Mouse (Mus musculus) stomach, embryonic 16.5 days (tissue): ENCODE data around the gene Mmgt1. TPM values are rescaled to one million over a fixed set of nuclear protein-coding genes. Genes with fewer than 3 reads are reported as not detected.

Experiments
- ATAC-seq: fragments of 200-750 bp; cut with Nextera tagmentation; 2 replicates; pipeline ENCODE4 v1.8.0; 2017; ENCODE audit warnings: moderate number of reproducible peaks, moderate TSS enrichment; ENCODE audit not compliant: insufficient read depth, low FRiP score
- H3K27ac ChIP-seq: fragments of 300-500 bp; sonication (generic); 2 replicates; pipeline ENCODE4 v1.5.1; 2014; ENCODE audit warnings: low read length
- H3K27me3 ChIP-seq: fragments of 300-500 bp; sonication (generic); 2 replicates; pipeline ENCODE4 v1.6.1; 2014; ENCODE audit warnings: low read length, control low read depth, mixed read lengths; ENCODE audit not compliant: control insufficient read depth, insufficient read depth
- H3K36me3 ChIP-seq: fragments of 300-500 bp; sonication (generic); 2 replicates; pipeline ENCODE4 v1.6.1; 2014; ENCODE audit warnings: low read length; ENCODE audit not compliant: control insufficient read depth, insufficient read depth
- H3K4me1 ChIP-seq: fragments of 300-500 bp; sonication (generic); 2 replicates; pipeline ENCODE4 v1.6.1; 2014; ENCODE audit warnings: low read length, control low read depth, mixed read lengths; ENCODE audit not compliant: control insufficient read depth, insufficient read depth
- H3K4me2 ChIP-seq: fragments of 300-500 bp; sonication (generic); 2 replicates; pipeline ENCODE4 v1.6.1; 2014; ENCODE audit warnings: low read depth, low read length, mixed read lengths
- H3K4me3 ChIP-seq: fragments of 300-500 bp; sonication (generic); replicated peaks from 2 replicates; pipeline ENCODE4 v1.5.1; 2014; ENCODE audit warnings: mild to moderate bottlenecking, low read length
- H3K9ac ChIP-seq: fragments of 300-500 bp; sonication (generic); 2 replicates; pipeline ENCODE4 v1.6.1; 2014; ENCODE audit warnings: low read length
- H3K9me3 ChIP-seq: fragments of 300-500 bp; sonication (generic); replicated peaks from 2 replicates; pipeline ENCODE4 v1.6.1; 2016; ENCODE audit warnings: low read length, control low read depth; ENCODE audit not compliant: control insufficient read depth
- WGBS: fragments of 180-500 bp; shearing (Covaris S2); extraction: QIAGEN DNeasy Blood & Tissue Kit; methylation state at CpG from one replicate; pipeline ENCODE4 v1.1.7; 2014; 5-methylcytosine and 5-hydroxymethylcytosine counted together
- polyA plus RNA-seq: library from polyadenylated mRNA; unstranded; fragments of >200 nt; fragmentation: Nextera tagmentation; extraction: Ambion mirVana; gene quantifications from 2 replicates; pipeline ENCODE4 v1.2.1, GENCODE M21; 2015

The Mmgt1 gene
- 26.0 and 27.3 TPM in 2 replicates for polyA plus RNA-seq

DNA sequence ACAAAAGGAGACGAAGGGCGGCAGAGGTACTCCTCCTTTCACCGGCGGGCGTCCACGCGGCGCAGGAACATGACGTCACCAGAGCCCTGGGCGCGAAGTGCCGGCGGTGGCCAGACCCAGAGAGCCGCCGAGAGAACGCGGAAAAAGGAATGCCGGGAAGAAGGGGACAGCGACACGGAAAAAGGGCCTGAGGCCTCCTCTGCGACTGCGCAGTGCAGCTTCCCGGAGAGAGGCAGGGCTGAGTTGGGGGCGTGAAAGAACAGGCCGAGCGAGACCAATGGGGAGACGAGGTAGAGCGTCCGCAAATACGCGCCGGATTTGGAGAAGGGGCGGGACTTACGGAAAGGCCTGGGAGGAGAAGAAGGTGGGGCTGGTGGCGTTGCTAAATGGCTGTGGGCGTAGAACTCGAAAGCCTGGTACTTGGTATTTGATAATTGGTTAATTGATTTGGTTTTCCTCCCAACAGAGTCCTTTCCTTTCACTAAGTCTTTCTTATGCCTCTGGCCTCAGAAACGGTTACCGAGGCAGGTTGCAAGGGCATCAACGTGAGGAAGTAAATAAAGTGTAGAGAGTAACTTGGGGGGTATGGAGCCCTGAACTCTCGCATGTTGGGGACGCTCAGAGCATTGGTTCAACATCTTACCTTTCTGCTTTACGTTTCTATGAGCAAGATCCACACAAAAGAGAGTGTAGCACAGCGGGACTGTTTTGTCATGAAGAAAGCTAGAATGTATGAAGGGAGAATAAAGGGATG, at the start of gene Mmgt1:
Gene Mmgt1 (minus strand): TSS at position 183 of the 754 bp plus-strand sequence.
- no peaks in the 10 kb centered on the region for H3K4me1 ChIP-seq
- peak within 1 kb of the TSS; percentile 32; the same call in 1 of the 2 replicates for H3K27ac ChIP-seq
- ATAC-seq: peak; percentile 98
- H3K4me2 ChIP-seq: peak within 1 kb of the TSS; percentile 52
- no peaks in the 10 kb centered on the region for H3K9me3 ChIP-seq
- peak within 1 kb of the TSS; percentile 76 for H3K9ac ChIP-seq
- no peaks in the 10 kb centered on the region for H3K36me3 ChIP-seq
- WGBS: 12% methylated on average over 44 of the region's 44 CpGs
- H3K27me3 ChIP-seq: no peaks in the 10 kb centered on the region
- H3K4me3 ChIP-seq: peak within 1 kb of the TSS; percentile 64

DNA sequence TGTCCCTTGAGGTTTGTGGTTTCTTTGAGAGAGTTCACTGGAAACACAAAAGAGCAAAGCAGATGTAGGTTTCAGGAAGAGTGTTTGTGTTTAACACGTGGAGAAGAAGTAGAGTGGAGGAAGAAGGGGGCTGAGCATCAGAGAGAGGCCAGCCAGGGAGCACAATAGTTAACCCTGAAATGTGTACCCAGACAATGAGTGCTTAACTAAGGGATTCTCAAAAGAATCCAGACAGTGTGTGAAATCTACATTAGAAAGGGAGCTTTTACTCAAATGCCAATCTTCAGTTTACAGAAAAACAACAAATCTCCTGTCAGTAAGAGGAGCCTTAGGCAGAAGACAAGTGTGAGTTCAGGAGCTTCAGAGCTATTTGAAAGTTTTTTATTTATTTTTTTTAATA, 42.2 kb upstream of the Mmgt1 start:
- H3K4me3 ChIP-seq: no peak overlapping the region
- WGBS: 20% methylated on average over 1 of the region's 1 CpGs

DNA sequence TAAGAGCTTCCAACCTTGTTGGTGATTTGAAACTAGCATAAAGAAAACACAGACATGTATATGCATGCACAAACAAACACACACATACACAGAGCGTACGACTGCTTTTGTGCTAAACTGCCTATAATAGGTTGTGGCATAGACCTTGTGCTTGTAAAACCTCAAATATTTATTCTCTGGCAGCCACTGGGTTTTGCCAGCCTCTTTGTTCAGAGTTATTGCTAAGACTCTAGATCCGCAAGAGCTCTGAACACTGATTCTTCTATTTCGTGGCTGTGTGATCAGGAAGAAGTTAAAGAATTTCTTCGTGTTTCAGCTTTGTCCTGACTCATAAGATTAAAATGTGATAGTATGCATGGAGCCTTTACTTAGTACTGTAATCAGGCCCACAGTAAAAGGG, 38.3 kb upstream of the Mmgt1 start:
- ATAC-seq: no peak
- Histone ChIP-seq H3K36me3 (no peaks in the 10 kb centered on the region), H3K4me1 (no peaks in the 10 kb centered on the region), H3K27ac (no peak overlapping the region), H3K4me2 (no peak overlapping the region), H3K9me3 (no peaks in the 10 kb centered on the region), H3K9ac (no peak overlapping the region), H3K27me3 (no peaks in the 10 kb centered on the region), H3K4me3 (no peak overlapping the region)
- WGBS: 71% methylated on average over 5 of the region's 5 CpGs

More for the DNA sequence above, 42.2 kb upstream of the Mmgt1 start:
- H3K9ac ChIP-seq: no peak overlapping the region
- no peaks in the 10 kb centered on the region for H3K4me1 ChIP-seq
- no peaks in the 10 kb centered on the region for H3K9me3 ChIP-seq
- no peaks in the 10 kb centered on the region for H3K36me3 ChIP-seq
- H3K27me3 ChIP-seq: no peaks in the 10 kb centered on the region
- ATAC-seq: no peak
- H3K27ac ChIP-seq: no peak overlapping the region
- no peak overlapping the region for H3K4me2 ChIP-seq

DNA sequence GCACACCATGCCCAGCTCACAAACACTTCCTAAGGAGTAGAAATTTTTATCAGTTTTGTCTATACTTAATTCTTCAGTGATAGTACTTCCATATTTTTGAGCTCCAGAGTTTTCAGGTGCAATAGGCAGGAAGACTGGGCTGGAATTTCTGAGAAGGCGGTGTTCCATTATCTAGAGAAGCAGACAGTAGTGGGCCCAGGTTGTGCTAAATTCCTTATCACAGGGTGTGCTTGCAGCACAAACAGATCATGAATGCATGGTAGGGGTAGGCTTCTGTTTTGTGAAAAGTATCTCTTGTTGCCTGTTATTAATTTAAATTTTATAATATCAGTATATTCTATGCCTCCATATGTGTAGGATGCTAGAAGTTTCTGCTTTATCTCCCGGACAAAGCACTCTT, 17.4 kb upstream of the Mmgt1 start:
- ATAC-seq: no peak
- Histone ChIP-seq H3K36me3 (no peaks in the 10 kb centered on the region), H3K9me3 (no peaks in the 10 kb centered on the region), H3K4me1 (no peaks in the 10 kb centered on the region), H3K4me2 (no peak overlapping the region), H3K4me3 (no peak overlapping the region), H3K27ac (no peak overlapping the region), H3K9ac (no peak overlapping the region), H3K27me3 (no peaks in the 10 kb centered on the region)
- WGBS: 97% methylated on average over 2 of the region's 2 CpGs

DNA sequence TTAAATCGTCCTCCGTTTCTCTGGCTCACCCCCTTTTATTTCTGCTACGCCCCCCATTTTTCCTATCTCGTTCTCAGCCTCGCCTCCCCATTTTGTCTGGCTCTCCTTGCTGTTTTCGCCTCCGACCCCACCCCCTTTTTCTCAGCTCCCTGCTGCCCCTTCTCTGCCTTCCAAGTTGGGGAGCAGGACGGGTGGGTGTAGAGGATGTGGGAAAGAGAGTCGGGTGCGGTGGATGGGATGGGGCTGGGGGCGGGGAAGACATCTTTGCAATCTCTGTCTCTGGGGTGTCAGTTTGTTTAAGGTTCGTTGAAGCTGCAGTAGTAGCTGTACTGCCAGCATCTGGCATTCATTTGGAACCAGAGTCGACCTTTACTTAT, 12.4 kb upstream of the Mmgt1 start:
- Histone ChIP-seq H3K36me3 (no peaks in the 10 kb centered on the region), H3K9me3 (no peaks in the 10 kb centered on the region), H3K4me2 (peak overlapping the region; percentile 48), H3K27ac (peak overlapping the region; percentile 41; the same call in 1 of the 2 replicates), H3K27me3 (no peaks in the 10 kb centered on the region), H3K9ac (peak overlapping the region; percentile 79), H3K4me1 (no peaks in the 10 kb centered on the region), H3K4me3 (peak overlapping the region; percentile 61)
- no peak for ATAC-seq
- WGBS: 19% methylated on average over 13 of the region's 13 CpGs

DNA sequence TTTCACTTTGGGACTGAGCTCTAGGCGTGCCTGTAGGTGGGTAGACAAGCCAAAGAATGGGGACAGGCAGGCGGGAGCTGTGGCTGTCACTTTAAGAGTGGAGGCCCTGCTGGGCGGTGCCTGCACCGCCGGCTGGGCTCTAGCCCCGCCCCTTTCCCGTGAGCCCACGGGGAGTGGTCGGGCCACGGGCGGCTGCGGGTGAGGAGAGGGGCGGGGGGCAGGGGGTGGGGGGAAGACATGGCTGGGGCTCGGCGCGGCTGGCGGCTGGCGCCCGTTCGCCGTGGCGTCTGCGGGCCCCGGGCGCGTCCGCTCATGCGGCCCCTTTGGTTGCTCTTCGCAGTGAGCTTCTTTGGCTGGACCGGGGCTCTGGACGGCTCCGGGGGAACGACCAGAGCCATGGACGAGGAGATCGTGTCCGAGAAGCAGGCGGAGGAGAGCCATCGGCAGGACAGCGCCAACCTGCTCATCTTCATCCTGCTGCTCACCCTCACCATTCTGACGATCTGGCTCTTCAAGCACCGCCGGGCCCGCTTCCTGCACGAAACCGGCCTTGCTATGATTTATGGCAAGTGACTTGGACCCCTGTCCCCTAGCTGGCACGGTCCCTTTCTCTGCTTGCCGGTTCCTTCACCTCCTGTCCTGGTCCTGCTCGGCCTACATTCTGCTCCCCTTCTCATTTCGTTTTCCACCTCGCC, 11.9 kb upstream of the Mmgt1 start, which contains the start of gene Slc9a6:
Gene Slc9a6 (plus strand): TSS at position 135 of the 695 bp plus-strand sequence.
- Histone ChIP-seq H3K9me3 (no peaks in the 10 kb centered on the region), H3K4me2 (peak within 1 kb of the TSS; percentile 49), H3K36me3 (no peaks in the 10 kb centered on the region), H3K27ac (peak within 1 kb of the TSS; percentile 56; the same call in 1 of the 2 replicates), H3K27me3 (no peaks in the 10 kb centered on the region), H3K4me3 (peak within 1 kb of the TSS; percentile 61), H3K9ac (peak within 1 kb of the TSS; percentile 79), H3K4me1 (no peaks in the 10 kb centered on the region)
- WGBS: 12% methylated on average over 31 of the region's 50 CpGs
- ATAC-seq: peak; percentile 95

DNA sequence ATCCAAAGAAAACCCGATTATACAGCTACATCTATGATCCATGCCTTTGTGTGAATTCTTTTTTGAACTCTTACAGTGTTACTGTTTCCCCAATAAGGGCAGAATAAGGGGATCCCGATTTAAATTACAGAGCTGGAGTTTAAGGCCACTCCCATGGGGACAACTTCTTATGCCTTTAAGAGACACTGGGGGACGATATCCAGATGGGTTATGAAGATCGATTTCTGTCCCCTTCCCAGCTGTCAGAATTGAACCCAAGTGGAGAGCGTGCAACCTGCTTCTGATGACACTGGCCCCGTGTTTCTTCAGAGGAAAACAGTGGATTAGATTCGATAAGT, 11.4 kb upstream of the Mmgt1 start:
- 22% methylated on average over 7 of the region's 7 CpGs for WGBS
- no peaks in the 10 kb centered on the region for H3K4me1 ChIP-seq
- H3K4me2 ChIP-seq: peak overlapping the region; percentile 49
- H3K4me3 ChIP-seq: peak overlapping the region; percentile 61
- H3K9ac ChIP-seq: peak overlapping the region; percentile 54; the same call in 1 of the 2 replicates
- H3K27ac ChIP-seq: peak overlapping the region; percentile 56; the same call in 1 of the 2 replicates
- H3K27me3 ChIP-seq: no peaks in the 10 kb centered on the region
- H3K36me3 ChIP-seq: no peaks in the 10 kb centered on the region
- no peaks in the 10 kb centered on the region for H3K9me3 ChIP-seq
- ATAC-seq: peak; percentile 23; the same call in 1 of the 2 replicates

DNA sequence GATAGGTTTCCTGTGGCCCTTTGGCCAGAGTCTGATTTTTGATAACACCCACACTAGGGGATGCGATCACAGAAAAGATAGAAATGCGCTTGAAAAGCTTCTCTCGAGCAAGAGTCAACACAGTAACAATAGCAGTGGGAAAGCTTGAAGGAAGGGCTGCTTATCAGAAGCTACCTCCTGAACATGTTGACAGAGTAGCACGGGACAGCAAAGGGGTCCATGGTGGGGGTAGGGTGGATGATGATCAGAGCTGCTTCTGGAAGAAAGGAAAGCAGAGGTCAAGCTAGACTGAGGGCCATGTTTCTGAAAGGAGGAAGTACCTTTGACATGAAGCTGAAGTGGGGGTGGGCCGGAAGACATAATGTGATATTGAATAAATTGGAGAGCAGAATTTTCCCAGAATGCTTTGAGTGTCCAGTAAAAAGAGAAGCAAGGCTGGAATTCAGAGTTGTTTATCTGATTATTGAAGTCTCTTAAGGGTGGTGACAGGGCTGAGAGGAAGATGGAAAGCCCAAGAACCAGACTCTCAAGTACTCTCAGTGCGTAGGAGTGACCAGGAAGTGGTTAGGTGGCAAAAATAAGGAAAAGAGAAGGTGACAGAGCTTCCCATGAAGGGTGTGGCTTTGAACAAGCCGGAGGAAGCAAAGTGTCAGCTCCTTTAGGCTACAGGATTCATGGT, 9.3 kb upstream of the Mmgt1 start:
- no peak for ATAC-seq
- H3K27me3 ChIP-seq: no peaks in the 10 kb centered on the region
- no peaks in the 10 kb centered on the region for H3K9me3 ChIP-seq
- H3K4me1 ChIP-seq: no peaks in the 10 kb centered on the region
- H3K9ac ChIP-seq: no peak overlapping the region
- no peaks in the 10 kb centered on the region for H3K36me3 ChIP-seq
- H3K4me2 ChIP-seq: no peak overlapping the region
- H3K4me3 ChIP-seq: no peak overlapping the region
- WGBS: 59% methylated on average over 7 of the region's 7 CpGs
- no peak overlapping the region for H3K27ac ChIP-seq

DNA sequence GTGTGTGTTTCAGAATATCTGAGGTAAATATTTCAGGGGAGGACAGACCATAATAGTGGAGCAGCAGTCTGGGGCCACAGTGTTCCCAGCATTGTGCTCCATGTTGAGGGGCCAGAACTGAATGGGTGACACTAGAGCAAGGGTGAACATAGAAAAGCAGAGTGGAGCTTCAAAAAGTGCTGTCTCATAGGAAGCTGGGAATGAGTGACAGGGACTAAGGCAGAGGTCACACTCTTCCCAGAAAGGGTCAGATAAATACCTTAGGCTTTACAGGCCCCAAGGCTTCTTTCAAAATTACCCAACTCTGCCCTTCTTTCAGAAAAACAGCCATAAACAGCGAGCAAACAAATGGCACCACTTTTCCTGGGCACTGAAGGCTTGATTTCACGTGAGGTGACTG, 8.7 kb upstream of the Mmgt1 start:
- no peak for ATAC-seq
- WGBS: 65% methylated on average over 2 of the region's 2 CpGs
- Histone ChIP-seq H3K27ac (no peak overlapping the region), H3K9ac (no peak overlapping the region), H3K4me2 (no peak overlapping the region), H3K9me3 (no peaks in the 10 kb centered on the region), H3K4me3 (no peak overlapping the region), H3K4me1 (no peaks in the 10 kb centered on the region), H3K36me3 (no peaks in the 10 kb centered on the region), H3K27me3 (no peaks in the 10 kb centered on the region)
